Mouse (Mus musculus): ENCODE results near the gene Myef2. TPM values are rescaled to one million over a fixed set of nuclear protein-coding genes. Genes with fewer than 3 reads are reported as not detected.

The Myef2 gene
- polyA plus RNA-seq, 1 experiment = 12.9 TPM

- H3K27ac ChIP-seq (ENCODE audit: control insufficient read depth, insufficient read depth, low read length) = no peak overlapping the region
- H3K36me3 ChIP-seq (ENCODE audit: control insufficient read depth, insufficient read depth, low read length) = no peaks in the 10 kb centered on the region
- 80% methylated on average over 12 of the region's 12 CpGs for WGBS
- no peak for DNase-seq
- TF ChIP-seq POLR2A (IDR thresholded peaks at IDR 0.05; ENCODE audit: control insufficient read depth, extremely low read depth, insufficient read depth, low read length, poor library complexity) = no peak
- no peaks in the 10 kb centered on the region for H3K4me1 ChIP-seq (replicated peaks; ENCODE audit: control insufficient read depth, insufficient read depth, low read length)
- H3K4me3 ChIP-seq (ENCODE audit: control insufficient read depth, insufficient read depth, low read length) = no peak overlapping the region
- no peaks in the 10 kb centered on the region for H3K27me3 ChIP-seq (ENCODE audit: control insufficient read depth, insufficient read depth, low read length)
These were observed 54.8 kb downstream of the Myef2 start for GRCm38 (mm10) chr2:125068696-125069095.

- 40% methylated on average over 10 of the region's 10 CpGs for WGBS
- no peak for TF ChIP-seq CTCF (IDR thresholded peaks at IDR 0.05; ENCODE audit: borderline replicate concordance, control insufficient read depth, extremely low read depth, insufficient read depth, low read length, poor library complexity)
- TF ChIP-seq POLR2A (IDR thresholded peaks at IDR 0.05; ENCODE audit: control insufficient read depth, extremely low read depth, insufficient read depth, low read length, poor library complexity) = no peak
- H3K4me1 ChIP-seq (replicated peaks; ENCODE audit: control insufficient read depth, insufficient read depth, low read length) = no peaks in the 10 kb centered on the region
- DNase-seq = no peak
- no peaks in the 10 kb centered on the region for H3K36me3 ChIP-seq (ENCODE audit: control insufficient read depth, insufficient read depth, low read length)
- H3K27me3 ChIP-seq (ENCODE audit: control insufficient read depth, insufficient read depth, low read length) = no peaks in the 10 kb centered on the region
- H3K27ac ChIP-seq (ENCODE audit: control insufficient read depth, insufficient read depth, low read length) = no peak within 1 kb of the TSS
- no peak within 1 kb of the TSS for H3K4me3 ChIP-seq (ENCODE audit: control insufficient read depth, insufficient read depth, low read length)
These were observed 55.6 kb downstream of the Myef2 start, which contains the start of gene Slc24a5 for GRCm38 (mm10) chr2:125067894-125068293. TSS of gene Slc24a5 (plus strand) at chr2:125068124.

GRCm38 (mm10) chr2:125067373-125067772 is 56.1 kb downstream of the Myef2 start:
- Histone ChIP-seq H3K27ac (ENCODE audit: control insufficient read depth, insufficient read depth, low read length) (no peak overlapping the region), H3K4me3 (ENCODE audit: control insufficient read depth, insufficient read depth, low read length) (no peak overlapping the region), H3K36me3 (ENCODE audit: control insufficient read depth, insufficient read depth, low read length) (no peaks in the 10 kb centered on the region), H3K27me3 (ENCODE audit: control insufficient read depth, insufficient read depth, low read length) (no peaks in the 10 kb centered on the region), H3K4me1 (replicated peaks; ENCODE audit: control insufficient read depth, insufficient read depth, low read length) (no peaks in the 10 kb centered on the region)
- DNase-seq = no peak
- WGBS = 90% methylated on average over 7 of the region's 7 CpGs
- TF ChIP-seq POLR2A (IDR thresholded peaks at IDR 0.05; ENCODE audit: control insufficient read depth, extremely low read depth, insufficient read depth, low read length, poor library complexity) = no peak
- TF ChIP-seq CTCF (IDR thresholded peaks at IDR 0.05; ENCODE audit: borderline replicate concordance, control insufficient read depth, extremely low read depth, insufficient read depth, low read length, poor library complexity) = no peak

- no peaks in the 10 kb centered on the region for H3K4me1 ChIP-seq (replicated peaks; ENCODE audit: control insufficient read depth, insufficient read depth, low read length)
- no peaks in the 10 kb centered on the region for H3K27me3 ChIP-seq (ENCODE audit: control insufficient read depth, insufficient read depth, low read length)
- no peak for TF ChIP-seq CTCF (IDR thresholded peaks at IDR 0.05; ENCODE audit: borderline replicate concordance, control insufficient read depth, extremely low read depth, insufficient read depth, low read length, poor library complexity)
- no peak for TF ChIP-seq POLR2A (IDR thresholded peaks at IDR 0.05; ENCODE audit: control insufficient read depth, extremely low read depth, insufficient read depth, low read length, poor library complexity)
- H3K4me3 ChIP-seq (ENCODE audit: control insufficient read depth, insufficient read depth, low read length) = no peak overlapping the region
- no peak for DNase-seq
- no peak overlapping the region for H3K27ac ChIP-seq (ENCODE audit: control insufficient read depth, insufficient read depth, low read length)
- 79% methylated on average over 4 of the region's 4 CpGs for WGBS
- no peaks in the 10 kb centered on the region for H3K36me3 ChIP-seq (ENCODE audit: control insufficient read depth, insufficient read depth, low read length)
These were observed 60.5 kb downstream of the Myef2 start for GRCm38 (mm10) chr2:125062944-125063343.

- WGBS = 95% methylated on average over 7 of the region's 7 CpGs
- no peak for TF ChIP-seq CTCF (IDR thresholded peaks at IDR 0.05; ENCODE audit: borderline replicate concordance, control insufficient read depth, extremely low read depth, insufficient read depth, low read length, poor library complexity)
- no peak for TF ChIP-seq POLR2A (IDR thresholded peaks at IDR 0.05; ENCODE audit: control insufficient read depth, extremely low read depth, insufficient read depth, low read length, poor library complexity)
- no peak overlapping the region for H3K27ac ChIP-seq (ENCODE audit: control insufficient read depth, insufficient read depth, low read length)
- H3K4me3 ChIP-seq (ENCODE audit: control insufficient read depth, insufficient read depth, low read length) = no peak overlapping the region
- no peaks in the 10 kb centered on the region for H3K4me1 ChIP-seq (replicated peaks; ENCODE audit: control insufficient read depth, insufficient read depth, low read length)
- no peak for DNase-seq
- H3K27me3 ChIP-seq (ENCODE audit: control insufficient read depth, insufficient read depth, low read length) = no peaks in the 10 kb centered on the region
- H3K36me3 ChIP-seq (ENCODE audit: control insufficient read depth, insufficient read depth, low read length) = no peaks in the 10 kb centered on the region
These were observed 62.0 kb downstream of the Myef2 start for GRCm38 (mm10) chr2:125061451-125061850.

GRCm38 (mm10) chr2:125057250-125057815 is 66.1 kb downstream of the Myef2 start:
- Histone ChIP-seq H3K27me3 (ENCODE audit: control insufficient read depth, insufficient read depth, low read length) (no peaks in the 10 kb centered on the region), H3K4me3 (ENCODE audit: control insufficient read depth, insufficient read depth, low read length) (no peak overlapping the region), H3K36me3 (ENCODE audit: control insufficient read depth, insufficient read depth, low read length) (no peaks in the 10 kb centered on the region), H3K27ac (ENCODE audit: control insufficient read depth, insufficient read depth, low read length) (no peak overlapping the region), H3K4me1 (replicated peaks; ENCODE audit: control insufficient read depth, insufficient read depth, low read length) (no peaks in the 10 kb centered on the region)
- 20% methylated on average over 7 of the region's 7 CpGs for WGBS
- TF ChIP-seq CTCF (IDR thresholded peaks at IDR 0.05; ENCODE audit: borderline replicate concordance, control insufficient read depth, extremely low read depth, insufficient read depth, low read length, poor library complexity) (no peak), POLR2A (IDR thresholded peaks at IDR 0.05; ENCODE audit: control insufficient read depth, extremely low read depth, insufficient read depth, low read length, poor library complexity) (no peak)
- DNase-seq = no peak

- TF ChIP-seq CTCF (IDR thresholded peaks at IDR 0.05; ENCODE audit: borderline replicate concordance, control insufficient read depth, extremely low read depth, insufficient read depth, low read length, poor library complexity) = no peak
- TF ChIP-seq POLR2A (IDR thresholded peaks at IDR 0.05; ENCODE audit: control insufficient read depth, extremely low read depth, insufficient read depth, low read length, poor library complexity) = no peak
- no peak for DNase-seq
- Histone ChIP-seq H3K4me3 (ENCODE audit: control insufficient read depth, insufficient read depth, low read length) (no peak overlapping the region), H3K27ac (ENCODE audit: control insufficient read depth, insufficient read depth, low read length) (no peak overlapping the region), H3K4me1 (replicated peaks; ENCODE audit: control insufficient read depth, insufficient read depth, low read length) (no peaks in the 10 kb centered on the region), H3K27me3 (ENCODE audit: control insufficient read depth, insufficient read depth, low read length) (no peaks in the 10 kb centered on the region), H3K36me3 (ENCODE audit: control insufficient read depth, insufficient read depth, low read length) (no peaks in the 10 kb centered on the region)
- 92% methylated on average over 7 of the region's 7 CpGs for WGBS
These were observed 68.1 kb downstream of the Myef2 start for GRCm38 (mm10) chr2:125055316-125055903.

Measured in thymus, adult 2 months (tissue).